Comparison of ENCODE assay signal across 12 mouse cellular contexts in the genomic region with DNA sequence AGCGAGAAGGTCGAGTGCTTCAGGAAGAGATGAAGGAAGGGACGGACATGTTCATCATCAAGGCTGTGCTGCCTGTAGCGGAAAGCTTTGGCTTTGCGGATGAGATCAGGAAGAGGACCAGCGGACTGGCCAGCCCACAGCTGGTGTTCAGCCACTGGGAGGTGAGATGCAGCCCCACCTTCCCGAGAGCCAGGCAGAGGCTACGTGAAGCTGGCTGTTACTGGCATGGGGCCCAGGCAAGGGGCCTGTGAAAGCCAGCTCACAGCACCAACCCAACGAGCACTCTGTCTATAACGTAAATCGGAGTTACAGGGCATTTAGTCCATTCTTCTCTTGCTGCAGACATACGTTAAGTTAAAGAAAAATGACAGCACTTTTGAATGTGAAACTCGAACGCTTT.
DNase-seq lines count a peak whose midpoint lies in the region; ATAC-seq lines count a peak whose summit lies in the region.
"Had no signal": no experiment of that assay in that cellular context is flagged by ENCODE, and none has a peak within 500 bp of the region (broad histone marks: within the 10 kb centered on the region; RNA-seq: fewer than 3 reads in every experiment).

No protein-coding gene starts in this region.

- no peak overlapping the region for H3K9ac ChIP-seq in hindbrain, embryonic 14.5 days
- no peak overlapping the region for H3K9ac ChIP-seq in neural tube, embryonic 13.5 days
- H3K9ac ChIP-seq: lung, embryonic 15.5 days had no signal

- WGBS in hindbrain, embryonic 10.5 days, result 71% methylated on average over 14 of the region's 14 CpGs
- 52% methylated on average over 14 of the region's 14 CpGs for WGBS in hindbrain, embryonic 14.5 days
- 50% methylated on average over 14 of the region's 14 CpGs for WGBS in neural tube, embryonic 13.5 days

- peak overlapping the region; percentile 46; the same call in 1 of the 2 replicates for H3K27ac ChIP-seq in hindbrain, embryonic 10.5 days
- H3K27ac ChIP-seq in hindbrain, embryonic 14.5 days, result no peak overlapping the region
- H3K27ac ChIP-seq in neural tube, embryonic 13.5 days (replicated peaks), result peak overlapping the region; percentile 42; the same call in 1 of the 2 replicates
- H3K27ac ChIP-seq: lung, embryonic 15.5 days had no signal

- no peak overlapping the region for H3K4me3 ChIP-seq in hindbrain, embryonic 10.5 days
- H3K4me3 ChIP-seq in hindbrain, embryonic 14.5 days (replicated peaks; ENCODE audit: low read length), result no peak overlapping the region
- no peak overlapping the region for H3K4me3 ChIP-seq in neural tube, embryonic 13.5 days
- H3K4me3 ChIP-seq: erythroblast, embryonic 14.5 days; lung, embryonic 15.5 days had no signal

- ATAC-seq in hindbrain, embryonic 14.5 days (ENCODE audit: low FRiP score), result no peak
- ATAC-seq in neural tube, embryonic 13.5 days (ENCODE audit: low read depth), result 0 out of 2 replicates have a peak, but pooled peaks have one; percentile 34

- peaks cover 21% of the 10 kb centered on the region for H3K4me1 ChIP-seq in hindbrain, embryonic 10.5 days (replicated peaks)
- H3K4me1 ChIP-seq in hindbrain, embryonic 14.5 days (replicated peaks; ENCODE audit: control insufficient read depth, insufficient read depth, low read length), result no peaks in the 10 kb centered on the region; the same call in 1 of the 2 replicates
- H3K4me1 ChIP-seq in neural tube, embryonic 13.5 days (replicated peaks), result peaks cover 33% of the 10 kb centered on the region

- H3K4me2 ChIP-seq in hindbrain, embryonic 14.5 days (replicated peaks), result no peak overlapping the region
- H3K4me2 ChIP-seq in neural tube, embryonic 13.5 days, result no peak overlapping the region
- H3K4me2 ChIP-seq: lung, embryonic 15.5 days had no signal

- peak; percentile 51 to 69 for DNase-seq in cerebellum, postnatal 10 days
- no peak for DNase-seq in cerebellum, adult 8-10 months
- no peak for DNase-seq in hindbrain, embryonic 10.5 days (ENCODE audit: low spot score)
- DNase-seq in hindbrain, embryonic 14.5 days (ENCODE audit: low spot score), result no peak
- DNase-seq in neural tube, embryonic 10.5 days (ENCODE audit: extremely low spot score, low spot score), result no peak
- DNase-seq in retina, embryonic 14.5 days (ENCODE audit: low spot score), result peak; percentile 16
- DNase-seq in gastrocnemius, adult 18-20 months (ENCODE audit: low spot score), result no peak
- DNase-seq: cerebellum, adult 11-12 months; right cerebral cortex, adult 18-20 months had no signal

- peaks cover 10% of the 10 kb centered on the region for H3K36me3 ChIP-seq in hindbrain, embryonic 10.5 days
- no peaks in the 10 kb centered on the region for H3K36me3 ChIP-seq in hindbrain, embryonic 14.5 days (replicated peaks; ENCODE audit: control insufficient read depth, insufficient read depth)
- H3K36me3 ChIP-seq in neural tube, embryonic 13.5 days, result 0 out of 2 replicates have a peak, but pooled peaks cover 8% of the 10 kb centered on the region
- H3K36me3 ChIP-seq: lung, embryonic 15.5 days had no signal

- no peaks in the 10 kb centered on the region for H3K27me3 ChIP-seq in hindbrain, embryonic 10.5 days (ENCODE audit: insufficient read depth, poor library complexity, severe bottlenecking)
- H3K27me3 ChIP-seq in hindbrain, embryonic 14.5 days (ENCODE audit: control insufficient read depth, insufficient read depth, low read length), result no peaks in the 10 kb centered on the region
- no peaks in the 10 kb centered on the region for H3K27me3 ChIP-seq in neural tube, embryonic 13.5 days
- H3K27me3 ChIP-seq: lung, embryonic 15.5 days had no signal

- H3K9me3 ChIP-seq in hindbrain, embryonic 10.5 days, result peaks cover 6% of the 10 kb centered on the region; the same call in 1 of the 2 replicates
- no peaks in the 10 kb centered on the region for H3K9me3 ChIP-seq in hindbrain, embryonic 14.5 days (ENCODE audit: control insufficient read depth, low read length)
- 0 out of 2 replicates have a peak, but pooled peaks cover 2% of the 10 kb centered on the region for H3K9me3 ChIP-seq in neural tube, embryonic 13.5 days
- H3K9me3 ChIP-seq: lung, embryonic 15.5 days had no signal

Comparison
In these comparisons a context has a peak if more than half of its experiments do, and no peak if none do; other contexts are left out.
1. DNase-seq: peak in cerebellum, postnatal 10 days (2 of 2) and retina, embryonic 14.5 days (single experiment); none in cerebellum, adult 8-10 months (single experiment), hindbrain, embryonic 10.5 days (single experiment), hindbrain, embryonic 14.5 days (single experiment), neural tube, embryonic 10.5 days (single experiment) and gastrocnemius, adult 18-20 months (single experiment).